Mouse (Mus musculus) mouse embryonic stem cell (cell line): Measurements from ENCODE around the gene Sdhd.
"Not testable (repeated sequence)": the region's sequence is repeated elsewhere in the genome, so short reads cannot be mapped to it uniquely, and the experiment has no call there.

ENCODE experiments used
- in situ Hi-C, 2 experiments: fragments of 300-500 bp; cut with MboI; formaldehyde crosslinking; loops; 1 replicate in 1 of 2; 3 replicates in 1 of 2; pipeline ENCODE4 v1.14.3; 2019 to 2020; ENCODE audit warnings: low sequenced_read_pairs in 2 of 2, low pct_unique_long_range_greater_than_20kb in 1 of 2, mixed read lengths in 1 of 2; ENCODE audit not compliant: unreplicated experiment in 1 of 2

Sdhd gene

GRCm38 (mm10) chr9:50603189-50603997, at the start of gene Sdhd, which contains the start of gene Timm8b:
Gene Sdhd, minus strand, starts transcription at chr9:50603812.
Gene Timm8b, plus strand, starts transcription at chr9:50603910.
- in situ Hi-C loops: no loop called here

- in situ Hi-C loops: no loop called here
Measured at GRCm38 (mm10) chr9:50650503-50650902, 46.9 kb upstream of the Sdhd start.

- in situ Hi-C loops: no loop called here
Measured at GRCm38 (mm10) chr9:50646826-50647370, 43.3 kb upstream of the Sdhd start.

GRCm38 (mm10) chr9:50634270-50634669, 30.7 kb upstream of the Sdhd start:
- in situ Hi-C loops: no loop called here

GRCm38 (mm10) chr9:50633059-50633458, 29.4 kb upstream of the Sdhd start:
- in situ Hi-C loops: no loop called here

GRCm38 (mm10) chr9:50632016-50632688, 28.5 kb upstream of the Sdhd start:
- in situ Hi-C loops: no loop called here

- in situ Hi-C loops: not testable (repeated sequence)
Measured at GRCm38 (mm10) chr9:50630903-50631302, 27.3 kb upstream of the Sdhd start.

GRCm38 (mm10) chr9:50617794-50618330, 14.2 kb upstream of the Sdhd start:
- in situ Hi-C loops: no loop called here

GRCm38 (mm10) chr9:50616766-50617603, 13.4 kb upstream of the Sdhd start, which contains the start of the genes Pih1d2 and Nkapd1:
Gene Pih1d2, plus strand, starts transcription at chr9:50617321.
Gene Nkapd1, minus strand, starts transcription at chr9:50617464.
- in situ Hi-C loops: no loop called here

- in situ Hi-C loops: no loop called here
Measured at GRCm38 (mm10) chr9:50616161-50616560, 12.5 kb upstream of the Sdhd start.

GRCm38 (mm10) chr9:50612115-50612514, 8.5 kb upstream of the Sdhd start:
- in situ Hi-C loops: no loop called here

- in situ Hi-C loops: no loop called here
Measured at GRCm38 (mm10) chr9:50604338-50604737, 726 bp upstream of the Sdhd start.

- in situ Hi-C loops: no loop called here
Measured at GRCm38 (mm10) chr9:50603998-50604324, 349 bp upstream of the Sdhd start.

GRCm38 (mm10) chr9:50602055-50602845, 1.4 kb downstream of the Sdhd start:
- in situ Hi-C loops: no loop called here

GRCm38 (mm10) chr9:50601536-50601935, 2.1 kb downstream of the Sdhd start:
- in situ Hi-C loops: no loop called here

- in situ Hi-C loops: no loop called here
Measured at GRCm38 (mm10) chr9:50596973-50597372, 6.6 kb downstream of the Sdhd start.

GRCm38 (mm10) chr9:50594794-50595417, 8.7 kb downstream of the Sdhd start:
- in situ Hi-C loops: no loop called here
